22 mouse cellular contexts compared by ENCODE assay signal in the genomic region with DNA sequence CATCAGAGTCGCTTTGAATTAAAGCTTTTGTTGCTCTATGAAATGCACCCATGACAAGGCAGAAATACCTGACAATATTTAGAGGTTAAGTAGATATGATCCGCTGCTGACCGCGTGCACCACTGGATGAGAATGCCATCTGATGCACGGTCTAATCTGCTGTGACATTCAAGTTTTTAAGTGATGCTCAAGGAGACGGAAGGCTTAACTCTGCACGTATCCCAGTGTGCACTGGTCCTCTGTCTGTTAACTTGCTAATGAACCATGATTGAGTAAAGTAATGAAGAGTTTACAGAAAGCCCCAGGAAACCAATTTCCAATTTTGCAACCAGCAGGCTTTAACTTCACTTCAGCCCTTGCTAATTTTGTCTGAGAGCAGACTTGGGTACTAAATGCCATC.
DNase-seq lines count a peak whose midpoint lies in the region; ATAC-seq and TF ChIP-seq lines count a peak whose summit lies in the region.
"Had no signal": no experiment of that assay in that cellular context is flagged by ENCODE, and none has a peak within 500 bp of the region (broad histone marks: within the 10 kb centered on the region; RNA-seq: fewer than 3 reads in every experiment).

No protein-coding gene starts in this region.

- 69% methylated on average over 7 of the region's 7 CpGs for WGBS in embryonic facial prominence, embryonic 11.5 days
- WGBS in embryonic facial prominence, embryonic 10.5 days = 69% methylated on average over 7 of the region's 7 CpGs
- 64% methylated on average over 7 of the region's 7 CpGs for WGBS in neural tube, embryonic 15.5 days
- 18% methylated on average over 7 of the region's 7 CpGs for WGBS in midbrain, embryonic 12.5 days
- WGBS in cerebellum, adult 2 months = 19% methylated on average over 7 of the region's 7 CpGs

- DNase-seq in embryonic facial prominence, embryonic 11.5 days (ENCODE audit: low spot score) = no peak
- no peak for DNase-seq in embryonic facial prominence, embryonic 10.5 days (ENCODE audit: low spot score)
- DNase-seq in neural tube, embryonic 10.5 days (ENCODE audit: extremely low spot score, low spot score) = no peak
- DNase-seq in retina, postnatal 1 day = peak; percentile 61
- DNase-seq in cerebellum, adult 2 months = no peak
- DNase-seq in B cell, adult 2 months = no peak
- DNase-seq: adrenal gland, postnatal 25 days; cerebellum, adult 18-20 months; cerebellum, postnatal 36 days; kidney, postnatal 4 days; layer of hippocampus, adult 9-11 months; liver, postnatal 0 days; lung, postnatal 10 days; right cerebral cortex, postnatal 4 days; thymus, adult 2 months had no signal

- H3K4me2 ChIP-seq in embryonic facial prominence, embryonic 11.5 days (ENCODE audit: low read depth, low read length) = no peak overlapping the region
- no peak overlapping the region for H3K4me2 ChIP-seq in neural tube, embryonic 15.5 days
- H3K4me2 ChIP-seq in midbrain, embryonic 12.5 days (replicated peaks) = no peak overlapping the region
- H3K4me2 ChIP-seq: heart, embryonic 13.5 days; intestine, embryonic 15.5 days; neural tube, embryonic 13.5 days had no signal

- no peaks in the 10 kb centered on the region for H3K36me3 ChIP-seq in embryonic facial prominence, embryonic 11.5 days (replicated peaks; ENCODE audit: control insufficient read depth, insufficient read depth, low read depth, low read length)
- H3K36me3 ChIP-seq in embryonic facial prominence, embryonic 10.5 days (replicated peaks) = no peaks in the 10 kb centered on the region
- no peaks in the 10 kb centered on the region for H3K36me3 ChIP-seq in neural tube, embryonic 15.5 days
- H3K36me3 ChIP-seq in midbrain, embryonic 12.5 days = no peaks in the 10 kb centered on the region
- H3K36me3 ChIP-seq: heart, embryonic 13.5 days; intestine, embryonic 15.5 days; limb, embryonic 10.5 days; neural tube, embryonic 13.5 days had no signal

- TF ChIP-seq POLR2A in cerebellum, adult 2 months (IDR thresholded peaks at IDR 0.05; ENCODE audit: borderline replicate concordance, insufficient read depth, low read length) = no peak

- no peak for TF ChIP-seq CTCF in cerebellum, adult 2 months (IDR thresholded peaks at IDR 0.05; ENCODE audit: borderline replicate concordance, insufficient read depth, low read depth, low read length)

- no peaks in the 10 kb centered on the region for H3K4me1 ChIP-seq in embryonic facial prominence, embryonic 11.5 days (ENCODE audit: control insufficient read depth, insufficient read depth, low read length)
- no peaks in the 10 kb centered on the region for H3K4me1 ChIP-seq in embryonic facial prominence, embryonic 10.5 days
- H3K4me1 ChIP-seq in neural tube, embryonic 15.5 days = no peaks in the 10 kb centered on the region
- H3K4me1 ChIP-seq in midbrain, embryonic 12.5 days = peaks cover 13% of the 10 kb centered on the region; the same call in 1 of the 2 replicates
- H3K4me1 ChIP-seq in cerebellum, adult 2 months (ENCODE audit: control insufficient read depth, insufficient read depth, low read length) = no peaks in the 10 kb centered on the region
- H3K4me1 ChIP-seq: heart, embryonic 13.5 days; intestine, embryonic 15.5 days; limb, embryonic 10.5 days; neural tube, embryonic 13.5 days had no signal

- ATAC-seq in embryonic facial prominence, embryonic 11.5 days (replicated peaks; ENCODE audit: insufficient number of reproducible peaks, low FRiP score, low TSS enrichment, low read depth) = peak; percentile 73; the same call in 1 of the 2 replicates
- peak; percentile 57; the same call in 1 of the 2 replicates for ATAC-seq in neural tube, embryonic 15.5 days (ENCODE audit: low FRiP score)
- peak; percentile 50; the same call in 1 of the 2 replicates for ATAC-seq in midbrain, embryonic 12.5 days (ENCODE audit: low FRiP score, low read depth)
- ATAC-seq: intestine, embryonic 15.5 days; liver, postnatal 0 days had no signal

- no peak overlapping the region for H3K27ac ChIP-seq in embryonic facial prominence, embryonic 11.5 days (replicated peaks; ENCODE audit: low read depth, low read length)
- H3K27ac ChIP-seq in embryonic facial prominence, embryonic 10.5 days (replicated peaks) = no peak overlapping the region
- no peak overlapping the region for H3K27ac ChIP-seq in neural tube, embryonic 15.5 days (replicated peaks)
- H3K27ac ChIP-seq in midbrain, embryonic 12.5 days (replicated peaks) = no peak overlapping the region
- H3K27ac ChIP-seq in cerebellum, adult 2 months (ENCODE audit: insufficient read depth, low read length) = no peak overlapping the region
- H3K27ac ChIP-seq: heart, embryonic 13.5 days; intestine, embryonic 15.5 days; limb, embryonic 10.5 days; neural tube, embryonic 13.5 days had no signal

- no peaks in the 10 kb centered on the region for H3K27me3 ChIP-seq in embryonic facial prominence, embryonic 11.5 days (ENCODE audit: control insufficient read depth, insufficient read depth, low read length)
- no peaks in the 10 kb centered on the region for H3K27me3 ChIP-seq in embryonic facial prominence, embryonic 10.5 days (replicated peaks; ENCODE audit: low read depth, poor library complexity, severe bottlenecking)
- H3K27me3 ChIP-seq in neural tube, embryonic 15.5 days (replicated peaks) = no peaks in the 10 kb centered on the region
- no peaks in the 10 kb centered on the region for H3K27me3 ChIP-seq in midbrain, embryonic 12.5 days
- H3K27me3 ChIP-seq in cerebellum, adult 2 months (ENCODE audit: control insufficient read depth, insufficient read depth, low read length) = no peaks in the 10 kb centered on the region
- H3K27me3 ChIP-seq: CH12.LX; heart, embryonic 13.5 days; intestine, embryonic 15.5 days; neural tube, embryonic 13.5 days had no signal

- no peak overlapping the region for H3K4me3 ChIP-seq in embryonic facial prominence, embryonic 11.5 days (ENCODE audit: low read depth, low read length)
- H3K4me3 ChIP-seq in embryonic facial prominence, embryonic 10.5 days = no peak overlapping the region
- no peak overlapping the region for H3K4me3 ChIP-seq in neural tube, embryonic 15.5 days (replicated peaks)
- H3K4me3 ChIP-seq in midbrain, embryonic 12.5 days = no peak overlapping the region
- H3K4me3 ChIP-seq in cerebellum, adult 2 months (replicated peaks; ENCODE audit: insufficient read depth, low read depth, low read length) = no peak overlapping the region
- H3K4me3 ChIP-seq: heart, embryonic 13.5 days; intestine, embryonic 15.5 days; limb, embryonic 10.5 days; neural tube, embryonic 13.5 days had no signal

- no peaks in the 10 kb centered on the region for H3K9me3 ChIP-seq in embryonic facial prominence, embryonic 11.5 days (replicated peaks; ENCODE audit: control insufficient read depth, low read length)
- no peaks in the 10 kb centered on the region for H3K9me3 ChIP-seq in embryonic facial prominence, embryonic 10.5 days
- H3K9me3 ChIP-seq in neural tube, embryonic 15.5 days (replicated peaks) = no peaks in the 10 kb centered on the region
- no peaks in the 10 kb centered on the region for H3K9me3 ChIP-seq in midbrain, embryonic 12.5 days
- H3K9me3 ChIP-seq: heart, embryonic 13.5 days; intestine, embryonic 15.5 days; limb, embryonic 10.5 days; neural tube, embryonic 13.5 days had no signal

- H3K9ac ChIP-seq in embryonic facial prominence, embryonic 11.5 days (replicated peaks; ENCODE audit: low read length) = no peak overlapping the region
- H3K9ac ChIP-seq in neural tube, embryonic 15.5 days (replicated peaks) = no peak overlapping the region
- H3K9ac ChIP-seq in midbrain, embryonic 12.5 days (replicated peaks) = no peak overlapping the region
- H3K9ac ChIP-seq: heart, embryonic 13.5 days; intestine, embryonic 15.5 days; liver, postnatal 0 days; neural tube, embryonic 13.5 days had no signal
